Mouse (Mus musculus) spleen, adult 12 weeks (tissue): ENCODE data around the gene Scfd2.

Source experiments
- DNase-seq: peaks from one replicate; pipeline ENCODE4 v3.0.0; 2022; ENCODE audit warnings: low spot score

The Scfd2 gene

GRCm38 (mm10) chr5:74311200-74311825, 220.2 kb downstream of the Scfd2 start:
- no peak for DNase-seq

- no peak for DNase-seq
Observed at GRCm38 (mm10) chr5:74310101-74310500, 221.5 kb downstream of the Scfd2 start.

- no peak for DNase-seq
Observed at GRCm38 (mm10) chr5:74307242-74307641, 224.3 kb downstream of the Scfd2 start.

GRCm38 (mm10) chr5:74305533-74306189, 225.9 kb downstream of the Scfd2 start:
- DNase-seq = no peak

- DNase-seq = no peak
Observed at GRCm38 (mm10) chr5:74304767-74305166, 226.8 kb downstream of the Scfd2 start.

GRCm38 (mm10) chr5:74302331-74302730, 229.2 kb downstream of the Scfd2 start:
- DNase-seq = no peak

GRCm38 (mm10) chr5:74301443-74301842, 230.1 kb downstream of the Scfd2 start:
- DNase-seq = no peak

- no peak for DNase-seq
Observed at GRCm38 (mm10) chr5:74300931-74301330, 230.6 kb downstream of the Scfd2 start.

GRCm38 (mm10) chr5:74300140-74300539, 231.4 kb downstream of the Scfd2 start:
- DNase-seq = no peak

- no peak for DNase-seq
Observed at GRCm38 (mm10) chr5:74297113-74297512, 234.4 kb downstream of the Scfd2 start.

GRCm38 (mm10) chr5:74296096-74296495, 235.5 kb downstream of the Scfd2 start:
- no peak for DNase-seq

- no peak for DNase-seq
Observed at GRCm38 (mm10) chr5:74293513-74293912, 238.0 kb downstream of the Scfd2 start.

GRCm38 (mm10) chr5:74292050-74292449, 239.5 kb downstream of the Scfd2 start:
- DNase-seq = no peak

- no peak for DNase-seq
Observed at GRCm38 (mm10) chr5:74291575-74291974, 240.0 kb downstream of the Scfd2 start.

- DNase-seq = no peak
Observed at GRCm38 (mm10) chr5:74289957-74290356, 241.6 kb downstream of the Scfd2 start.

- DNase-seq = no peak
Observed at GRCm38 (mm10) chr5:74288206-74288605, 243.4 kb downstream of the Scfd2 start.

- no peak for DNase-seq
Observed at GRCm38 (mm10) chr5:74286301-74286700, 245.3 kb downstream of the Scfd2 start.

GRCm38 (mm10) chr5:74285764-74286163, 245.8 kb downstream of the Scfd2 start:
- no peak for DNase-seq

GRCm38 (mm10) chr5:74285289-74285688, 246.3 kb downstream of the Scfd2 start:
- no peak for DNase-seq

- no peak for DNase-seq
Observed at GRCm38 (mm10) chr5:74283545-74283944, 248.0 kb downstream of the Scfd2 start.

GRCm38 (mm10) chr5:74281480-74281879, 250.1 kb downstream of the Scfd2 start:
- no peak for DNase-seq

GRCm38 (mm10) chr5:74279673-74280072, 251.9 kb downstream of the Scfd2 start:
- no peak for DNase-seq

- DNase-seq = no peak
Observed at GRCm38 (mm10) chr5:74278428-74278827, 253.1 kb downstream of the Scfd2 start.

- peak; percentile 37 for DNase-seq
Observed at GRCm38 (mm10) chr5:74277712-74278111, 253.8 kb downstream of the Scfd2 start.
